Mouse (Mus musculus): Measurements from ENCODE around the gene Rab23. TPM values are rescaled to one million over a fixed set of nuclear protein-coding genes. Genes with fewer than 3 reads are reported as not detected.
A peak's percentile ranks its signal among the peaks of the same experiment; 100 is the strongest.

The Rab23 gene
- polyA plus RNA-seq, 1 experiment from 2014 or later = 14.1 TPM

GRCm38 (mm10) chr1:33754965-33755735 is 35.5 kb downstream of the Rab23 start:
- H3K4me2 ChIP-seq = peak overlapping the region; percentile 92
- H3K4me1 ChIP-seq = peaks cover 46% of the 10 kb centered on the region
- ATAC-seq (ENCODE audit: extremely low read depth, insufficient number of reproducible peaks, low FRiP score, low TSS enrichment) = no peak
- H3K27ac ChIP-seq (replicated peaks) = no peak overlapping the region
- WGBS = 67% methylated on average over 21 of the region's 21 CpGs
- no peak overlapping the region for H3K4me3 ChIP-seq
- H3K9ac ChIP-seq = no peak overlapping the region
- H3K9me3 ChIP-seq = no peaks in the 10 kb centered on the region
- H3K27me3 ChIP-seq (replicated peaks) = no peaks in the 10 kb centered on the region
- peaks cover 15% of the 10 kb centered on the region for H3K36me3 ChIP-seq

DNA sequence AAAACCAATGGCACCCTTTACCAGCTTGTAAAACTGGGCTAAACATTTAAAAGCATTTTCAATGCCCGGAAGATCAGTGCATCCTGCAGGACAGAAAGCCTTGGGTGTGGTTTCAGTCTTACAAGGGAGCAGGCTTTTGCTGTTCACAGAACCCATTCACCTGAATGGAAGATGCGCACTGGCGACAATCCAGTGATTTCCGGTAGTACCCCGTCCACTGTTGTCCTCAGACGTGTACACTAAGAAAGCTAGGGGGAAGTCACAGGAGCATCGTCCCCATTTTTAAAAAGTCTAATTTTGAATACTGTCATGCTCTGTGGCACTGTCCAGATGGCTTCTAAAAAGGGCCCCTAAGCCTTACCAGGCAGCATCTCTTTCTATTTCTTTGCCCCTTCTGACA is 36.1 kb downstream of the Rab23 start:
- WGBS = 63% methylated on average over 7 of the region's 7 CpGs
- no peaks in the 10 kb centered on the region for H3K9me3 ChIP-seq
- H3K4me1 ChIP-seq = peaks cover 46% of the 10 kb centered on the region
- peak overlapping the region; percentile 95 for H3K9ac ChIP-seq
- no peak overlapping the region for H3K27ac ChIP-seq (replicated peaks)
- no peak for ATAC-seq (ENCODE audit: extremely low read depth, insufficient number of reproducible peaks, low FRiP score, low TSS enrichment)
- H3K36me3 ChIP-seq = peaks cover 17% of the 10 kb centered on the region
- H3K4me2 ChIP-seq = peak overlapping the region; percentile 92
- no peaks in the 10 kb centered on the region for H3K27me3 ChIP-seq (replicated peaks)
- peak overlapping the region; percentile 88 for H3K4me3 ChIP-seq

GRCm38 (mm10) chr1:33756258-33757032 is 36.8 kb downstream of the Rab23 start:
- Histone ChIP-seq H3K36me3 (peaks cover 23% of the 10 kb centered on the region), H3K4me2 (peak overlapping the region; percentile 92), H3K27me3 (replicated peaks) (no peaks in the 10 kb centered on the region), H3K27ac (replicated peaks) (peak overlapping the region; percentile 80; the same call in 1 of the 2 replicates), H3K9me3 (no peaks in the 10 kb centered on the region), H3K4me1 (peaks cover 41% of the 10 kb centered on the region), H3K4me3 (peak overlapping the region; percentile 88), H3K9ac (peak overlapping the region; percentile 95)
- WGBS = 20% methylated on average over 18 of the region's 18 CpGs
- no peak for ATAC-seq (ENCODE audit: extremely low read depth, insufficient number of reproducible peaks, low FRiP score, low TSS enrichment)

- Histone ChIP-seq H3K4me1 (peaks cover 37% of the 10 kb centered on the region), H3K27me3 (replicated peaks) (no peaks in the 10 kb centered on the region), H3K27ac (replicated peaks) (peak overlapping the region; percentile 80)
These were observed 37.3 kb downstream of the Rab23 start for GRCm38 (mm10) chr1:33757033-33757413.

DNA sequence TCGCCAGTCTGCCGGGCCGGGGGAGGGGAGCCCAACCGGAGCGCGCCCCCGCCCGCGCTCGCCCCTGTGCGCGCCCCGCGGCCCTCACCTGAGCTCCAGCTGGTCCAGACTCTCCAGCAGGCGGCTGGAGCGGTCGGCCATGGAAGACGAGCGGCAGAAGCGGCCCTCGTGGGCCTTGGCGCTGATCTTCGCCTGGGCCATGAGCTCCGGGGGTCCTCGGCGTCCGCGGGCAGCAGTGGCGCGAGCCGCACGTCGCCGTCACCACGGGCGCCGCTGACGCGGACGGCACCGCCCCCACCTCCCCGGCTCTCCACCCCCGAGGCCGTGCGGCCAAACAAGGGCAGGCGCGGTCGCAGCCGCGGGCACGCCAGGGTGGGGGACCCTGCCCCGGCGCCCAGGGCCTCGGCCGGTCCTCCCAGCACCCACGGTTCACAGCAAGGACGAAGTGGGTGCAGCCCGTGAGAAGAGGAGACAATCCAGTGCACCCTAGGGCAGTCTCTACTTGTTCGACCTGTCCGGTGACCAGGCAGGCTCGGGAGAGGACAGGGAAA is 37.9 kb downstream of the Rab23 start, which contains the start of gene Bag2:
TSS of gene Bag2 (minus strand) at position 305 of the 551 bp plus-strand sequence.
- Histone ChIP-seq H3K9me3 (no peaks in the 10 kb centered on the region), H3K4me3 (peak within 1 kb of the TSS; percentile 88), H3K27ac (replicated peaks) (peak within 1 kb of the TSS; percentile 80), H3K4me1 (peaks cover 37% of the 10 kb centered on the region), H3K4me2 (peak within 1 kb of the TSS; percentile 92), H3K9ac (peak within 1 kb of the TSS; percentile 95), H3K27me3 (replicated peaks) (no peaks in the 10 kb centered on the region), H3K36me3 (peaks cover 29% of the 10 kb centered on the region)
- WGBS = under 1% methylated on average over 59 of the region's 61 CpGs
- peak; percentile 68; the same call in 1 of the 2 replicates for ATAC-seq (ENCODE audit: extremely low read depth, insufficient number of reproducible peaks, low FRiP score, low TSS enrichment)

More at GRCm38 (mm10) chr1:33757033-33757413, 37.3 kb downstream of the Rab23 start:
- Histone ChIP-seq H3K4me3 (peak overlapping the region; percentile 88), H3K9ac (peak overlapping the region; percentile 95), H3K36me3 (peaks cover 28% of the 10 kb centered on the region), H3K9me3 (no peaks in the 10 kb centered on the region), H3K4me2 (peak overlapping the region; percentile 92)
- 2% methylated on average over 14 of the region's 14 CpGs for WGBS
- ATAC-seq (ENCODE audit: extremely low read depth, insufficient number of reproducible peaks, low FRiP score, low TSS enrichment) = peak; percentile 17; the same call in 1 of the 2 replicates

DNA sequence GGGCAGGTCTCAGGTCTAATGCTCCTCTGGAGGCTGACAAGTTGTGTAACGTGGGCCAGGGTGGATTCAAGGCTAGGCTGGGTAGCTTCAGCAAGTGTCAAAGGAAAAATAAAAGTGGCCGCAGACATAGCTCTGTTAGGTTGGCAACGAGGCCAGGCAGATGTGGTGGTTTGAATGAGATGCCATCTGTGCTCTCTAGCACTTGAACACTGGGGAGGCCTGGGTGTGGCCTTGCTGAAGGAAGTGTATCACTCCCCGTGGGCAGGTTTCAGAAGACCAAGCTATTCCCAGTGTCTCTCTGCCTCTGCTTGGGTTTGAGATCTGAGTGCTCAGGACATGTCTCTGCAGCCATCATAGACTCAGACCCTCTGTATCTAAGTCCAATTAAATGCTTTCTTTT is 38.8 kb downstream of the Rab23 start:
- peak overlapping the region; percentile 92 for H3K4me2 ChIP-seq
- H3K27ac ChIP-seq (replicated peaks) = no peak overlapping the region
- H3K27me3 ChIP-seq (replicated peaks) = no peaks in the 10 kb centered on the region
- no peak for ATAC-seq (ENCODE audit: extremely low read depth, insufficient number of reproducible peaks, low FRiP score, low TSS enrichment)
- 61% methylated on average over 4 of the region's 4 CpGs for WGBS
- H3K4me3 ChIP-seq = no peak overlapping the region
- H3K9me3 ChIP-seq = no peaks in the 10 kb centered on the region
- H3K9ac ChIP-seq = no peak overlapping the region; the same call in 1 of the 2 replicates
- H3K4me1 ChIP-seq = peaks cover 37% of the 10 kb centered on the region
- H3K36me3 ChIP-seq = peaks cover 32% of the 10 kb centered on the region

DNA sequence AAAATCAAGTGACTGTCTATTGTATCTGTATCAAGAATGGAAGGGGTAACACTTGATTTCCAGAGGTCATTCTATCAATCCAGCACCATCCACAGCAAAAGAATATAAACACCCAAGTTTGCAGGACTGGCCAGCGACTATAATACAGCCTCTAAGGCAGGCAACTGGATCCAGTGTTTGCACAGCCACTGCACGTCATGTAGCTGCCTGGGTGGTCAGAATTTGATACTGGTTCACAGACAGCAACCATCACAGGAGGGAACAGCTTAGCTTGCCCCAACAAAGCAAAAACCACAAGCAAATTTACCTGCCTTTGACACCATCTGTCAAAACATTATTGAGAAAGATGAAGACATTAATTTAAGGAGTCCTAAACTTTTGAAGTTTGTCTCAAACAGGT is 44.1 kb downstream of the Rab23 start:
- WGBS = 76% methylated on average over 2 of the region's 2 CpGs
- ATAC-seq (ENCODE audit: extremely low read depth, insufficient number of reproducible peaks, low FRiP score, low TSS enrichment) = no peak
- Histone ChIP-seq H3K4me2 (no peak overlapping the region), H3K27ac (replicated peaks) (no peak overlapping the region), H3K4me1 (no peaks in the 10 kb centered on the region), H3K9me3 (no peaks in the 10 kb centered on the region), H3K9ac (no peak overlapping the region), H3K36me3 (peaks cover 78% of the 10 kb centered on the region), H3K4me3 (no peak overlapping the region), H3K27me3 (replicated peaks) (no peaks in the 10 kb centered on the region)

GRCm38 (mm10) chr1:33765468-33766080 is 45.9 kb downstream of the Rab23 start:
- Histone ChIP-seq H3K36me3 (peaks cover 83% of the 10 kb centered on the region), H3K4me2 (no peak overlapping the region)
- 90% methylated on average over 11 of the region's 11 CpGs for WGBS

GRCm38 (mm10) chr1:33766520-33767508 is 47.1 kb downstream of the Rab23 start:
- H3K4me2 ChIP-seq = no peak overlapping the region
- H3K27me3 ChIP-seq (replicated peaks) = no peaks in the 10 kb centered on the region
- H3K4me3 ChIP-seq = no peak overlapping the region
- no peak for ATAC-seq (ENCODE audit: extremely low read depth, insufficient number of reproducible peaks, low FRiP score, low TSS enrichment)
- H3K9ac ChIP-seq = no peak overlapping the region
- peaks cover 84% of the 10 kb centered on the region for H3K36me3 ChIP-seq
- H3K4me1 ChIP-seq = no peaks in the 10 kb centered on the region
- H3K9me3 ChIP-seq = no peaks in the 10 kb centered on the region
- H3K27ac ChIP-seq (replicated peaks) = no peak overlapping the region
- WGBS = 87% methylated on average over 16 of the region's 16 CpGs

More at GRCm38 (mm10) chr1:33765468-33766080, 45.9 kb downstream of the Rab23 start:
- Histone ChIP-seq H3K27me3 (replicated peaks) (no peaks in the 10 kb centered on the region), H3K9ac (no peak overlapping the region), H3K4me3 (no peak overlapping the region), H3K4me1 (no peaks in the 10 kb centered on the region), H3K27ac (replicated peaks) (no peak overlapping the region), H3K9me3 (no peaks in the 10 kb centered on the region)
- no peak for ATAC-seq (ENCODE audit: extremely low read depth, insufficient number of reproducible peaks, low FRiP score, low TSS enrichment)

DNA sequence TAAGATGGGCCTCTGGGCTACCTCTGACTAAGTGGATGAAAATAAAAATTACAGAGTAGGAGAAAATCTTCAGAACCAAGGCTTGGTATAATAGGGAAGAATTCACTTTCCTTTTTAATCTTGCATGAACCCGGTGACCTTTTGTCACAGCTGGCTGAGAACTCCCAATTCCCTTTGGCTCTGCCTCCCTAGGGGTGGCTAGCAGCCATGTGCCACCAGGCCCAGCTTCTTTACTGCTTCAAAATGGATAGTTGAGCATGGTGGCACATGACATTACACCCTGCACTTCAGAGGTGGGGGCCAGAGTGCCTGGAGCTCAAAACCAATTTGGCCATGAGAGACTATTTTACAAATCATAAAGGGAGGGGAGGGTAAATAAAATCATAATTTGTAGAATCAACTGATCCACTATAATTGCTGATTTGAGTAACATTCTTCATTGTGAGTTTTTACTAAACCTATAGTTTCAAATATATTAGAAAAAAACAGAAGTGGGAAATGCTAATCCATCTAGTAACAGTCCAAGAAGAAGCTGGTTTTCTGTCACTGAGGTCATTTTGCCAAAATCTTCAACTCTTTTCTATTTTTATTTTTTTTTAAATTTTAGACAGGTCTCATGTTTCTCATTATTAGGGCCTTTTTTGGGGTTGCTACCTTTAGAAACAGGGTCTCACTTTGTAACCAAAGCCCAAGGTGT is 48.6 kb downstream of the Rab23 start:
- Histone ChIP-seq H3K4me3 (no peak overlapping the region), H3K27me3 (replicated peaks) (no peaks in the 10 kb centered on the region), H3K4me2 (no peak overlapping the region), H3K4me1 (no peaks in the 10 kb centered on the region), H3K27ac (replicated peaks) (no peak overlapping the region), H3K9me3 (no peaks in the 10 kb centered on the region), H3K36me3 (peaks cover 86% of the 10 kb centered on the region), H3K9ac (no peak overlapping the region)
- ATAC-seq (ENCODE audit: extremely low read depth, insufficient number of reproducible peaks, low FRiP score, low TSS enrichment) = no peak
- 89% methylated on average over 1 of the region's 1 CpGs for WGBS
